Mouse (Mus musculus) cerebellum, postnatal 25 days (tissue): Measurements from ENCODE around the gene Gm29666.
A peak's percentile ranks its signal among the peaks of the same experiment; 100 is the strongest.

Source experiments
- DNase-seq, 2 experiments: peaks; one replicate each; pipeline ENCODE4 v3.0.0; 2021; ENCODE audit warnings: mixed read lengths in 2 of 2

Gene Gm29666

DNA sequence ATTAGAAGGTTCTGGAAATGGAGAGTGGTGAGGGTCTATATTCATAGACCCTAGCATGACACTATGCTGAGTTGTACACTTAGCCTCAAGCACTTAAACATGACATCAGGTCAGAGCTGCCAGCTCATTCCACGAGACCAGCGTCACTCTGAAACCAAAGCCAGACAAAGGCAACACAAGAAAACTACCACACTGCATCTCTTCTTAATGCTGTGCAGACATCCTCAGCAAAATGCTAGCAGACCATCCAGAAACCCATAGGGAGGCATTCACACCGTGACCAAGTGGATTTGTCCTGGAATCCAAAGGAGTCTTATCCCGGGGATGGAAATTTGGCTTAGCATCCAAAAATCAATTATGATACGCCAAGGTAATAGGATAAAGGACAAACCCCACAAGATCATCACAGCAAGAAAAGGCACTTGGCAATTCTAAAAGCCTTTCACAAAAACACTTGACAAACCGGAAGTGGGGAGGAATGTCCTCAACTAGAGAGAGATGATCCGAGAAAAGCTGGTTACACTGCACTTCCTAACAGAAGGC is 15.9 kb downstream of the Gm29666 start:
- no peak for DNase-seq

DNA sequence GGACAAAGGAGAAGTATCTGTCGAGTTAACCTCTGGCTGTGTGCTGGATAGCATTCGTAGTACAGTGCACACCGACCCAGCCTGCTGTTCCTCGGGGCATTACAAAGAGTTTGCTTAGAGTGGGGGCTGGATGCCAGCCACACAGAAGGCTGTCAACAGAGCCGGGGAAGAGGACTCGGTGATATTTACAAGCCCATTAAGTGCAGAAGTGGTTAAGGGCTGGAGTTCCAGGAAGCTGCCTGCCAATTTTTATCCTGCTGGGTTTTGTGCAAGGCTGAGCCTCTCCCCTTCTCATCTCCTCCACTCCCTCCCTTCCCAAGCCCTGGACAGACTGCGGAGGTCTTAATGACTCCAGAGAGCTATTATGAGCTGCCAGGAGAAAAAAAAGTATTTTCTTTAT is 21.8 kb downstream of the Gm29666 start:
- peak in 1 of 2 experiments; percentile 20 for DNase-seq

DNA sequence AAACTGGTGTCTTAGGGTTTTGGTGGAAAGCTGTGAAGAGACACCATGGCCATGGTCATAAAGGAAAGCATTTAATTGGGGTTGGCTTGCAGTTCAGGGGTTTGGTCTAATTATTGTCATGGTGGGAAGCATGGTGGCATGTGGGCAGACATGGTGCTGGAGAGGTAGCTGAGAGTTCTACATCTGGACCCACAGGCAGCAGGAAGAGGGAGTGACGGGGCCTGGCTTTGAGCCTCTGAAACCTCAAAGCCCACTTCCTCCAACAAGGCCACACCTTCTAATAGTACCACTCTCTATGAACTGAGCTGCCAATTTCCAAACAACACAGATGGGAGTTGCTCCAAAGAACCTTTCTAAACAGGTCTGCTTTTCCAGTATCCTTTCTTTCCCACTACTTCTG is 23.2 kb downstream of the Gm29666 start:
- DNase-seq, result no peak

DNA sequence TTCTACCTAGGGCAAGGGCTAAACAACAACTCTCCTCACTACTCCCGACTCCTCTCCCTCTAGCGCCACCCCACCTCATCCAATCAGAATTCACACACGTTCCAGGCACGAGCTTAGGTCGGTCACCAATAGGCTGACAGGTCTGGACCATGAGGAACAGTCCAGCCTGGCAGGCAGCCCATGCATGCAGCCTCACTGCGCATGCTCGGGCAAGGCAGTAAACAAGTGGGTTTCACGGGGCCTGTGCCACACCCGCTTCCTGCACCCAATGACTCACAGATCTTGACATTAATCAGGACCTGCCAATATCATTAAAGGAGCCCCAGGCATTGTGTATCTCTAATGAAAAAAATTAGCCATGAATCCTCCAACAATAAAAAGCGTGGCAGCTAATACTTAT is 23.6 kb downstream of the Gm29666 start:
- DNase-seq, result peak in 1 of 2 experiments; percentile 19

DNA sequence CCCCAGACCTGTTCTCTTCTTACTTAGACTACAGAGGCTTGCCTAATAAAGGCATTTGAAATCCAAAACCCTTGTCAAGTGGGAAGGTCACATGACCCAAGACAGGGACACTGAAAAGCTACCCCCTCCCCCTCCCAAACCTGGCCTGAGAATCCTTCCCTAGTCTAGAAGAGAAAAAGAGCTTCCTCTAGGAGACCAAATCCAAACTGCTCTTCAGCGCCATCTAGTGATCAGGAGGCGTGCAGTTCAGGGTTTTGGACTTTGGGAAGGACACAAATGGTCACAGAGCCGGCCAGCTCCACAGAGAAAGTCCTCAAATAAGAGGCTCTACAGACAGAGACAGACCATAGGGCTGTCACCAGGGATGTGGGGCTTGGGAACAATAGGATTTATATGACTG is 28.2 kb downstream of the Gm29666 start:
- DNase-seq, result peak; percentile 75 to 84

DNA sequence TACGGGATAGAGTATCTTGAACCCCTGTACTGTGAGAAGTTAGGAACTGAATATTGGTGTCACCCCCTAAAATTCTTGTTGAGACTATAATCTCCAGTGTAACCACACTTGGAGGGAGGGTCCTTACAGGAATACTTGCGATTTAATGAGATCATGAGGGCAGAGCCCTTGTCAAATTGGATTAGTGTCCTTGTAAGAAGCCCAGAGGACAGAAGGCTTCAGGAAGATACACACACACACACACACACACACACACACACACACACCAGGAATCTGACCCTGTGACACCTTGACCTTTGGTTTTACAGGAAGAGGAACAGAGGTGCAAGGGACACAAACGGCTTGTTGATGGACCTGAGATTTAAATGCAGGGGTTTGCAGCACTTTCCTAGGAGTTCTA is 28.6 kb downstream of the Gm29666 start:
- DNase-seq, result no peak

DNA sequence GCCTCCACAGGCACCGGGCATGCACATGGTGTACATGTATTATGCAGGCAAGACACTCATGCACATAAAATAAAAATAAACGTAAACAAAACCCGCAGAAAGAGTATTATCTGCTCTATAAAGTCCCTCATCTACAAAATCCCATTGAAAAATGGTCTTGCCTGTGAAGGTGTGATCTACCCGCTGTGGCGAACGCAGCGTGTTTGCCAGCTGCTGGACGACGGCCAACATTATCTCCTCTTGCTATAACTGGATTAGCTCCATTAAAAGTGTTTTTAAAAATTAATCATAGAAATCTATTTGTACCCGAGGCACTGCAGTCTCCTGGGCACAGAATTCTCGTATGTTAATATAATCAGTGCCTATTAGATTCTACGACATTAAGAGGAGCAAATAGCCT is 31.8 kb downstream of the Gm29666 start:
- peak; percentile 43 to 71 for DNase-seq

DNA sequence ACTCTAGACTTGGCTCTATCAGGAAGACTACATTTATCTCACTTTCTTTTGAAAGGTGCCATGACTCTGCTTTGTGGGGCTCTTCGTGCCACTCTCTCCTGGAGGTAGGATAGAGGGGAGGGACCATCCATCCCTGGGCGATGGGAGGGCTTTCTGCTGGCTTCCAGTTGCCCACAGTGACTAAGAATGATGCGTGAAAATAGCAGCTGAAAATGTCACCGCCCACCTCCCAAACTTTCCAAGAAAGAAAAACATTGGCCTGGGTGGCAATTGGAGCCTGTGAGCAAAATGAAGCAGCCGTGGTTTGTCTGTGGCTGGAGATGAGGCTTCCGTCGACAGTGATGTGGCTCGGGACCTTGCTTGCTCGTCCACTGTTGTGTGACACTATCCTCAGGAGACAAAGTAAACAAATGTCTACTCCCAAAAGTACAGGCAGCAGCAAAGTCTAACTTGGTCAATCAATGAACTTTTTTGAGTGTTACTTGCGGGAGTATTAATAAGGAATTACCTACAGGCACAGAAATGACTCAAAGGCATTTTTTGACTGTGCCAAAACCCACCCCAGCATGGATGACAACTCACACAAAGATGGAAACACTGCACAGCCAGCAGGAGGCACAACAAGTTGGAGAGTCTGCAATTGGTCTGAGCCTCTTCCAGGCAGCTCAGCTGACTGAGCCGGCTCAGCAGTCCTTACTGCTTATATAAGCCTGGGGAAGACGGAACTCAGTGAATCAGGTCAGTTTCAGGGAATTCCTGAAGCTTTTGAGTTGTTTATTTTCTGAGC is 42.6 kb downstream of the Gm29666 start:
- DNase-seq, result no peak

DNA sequence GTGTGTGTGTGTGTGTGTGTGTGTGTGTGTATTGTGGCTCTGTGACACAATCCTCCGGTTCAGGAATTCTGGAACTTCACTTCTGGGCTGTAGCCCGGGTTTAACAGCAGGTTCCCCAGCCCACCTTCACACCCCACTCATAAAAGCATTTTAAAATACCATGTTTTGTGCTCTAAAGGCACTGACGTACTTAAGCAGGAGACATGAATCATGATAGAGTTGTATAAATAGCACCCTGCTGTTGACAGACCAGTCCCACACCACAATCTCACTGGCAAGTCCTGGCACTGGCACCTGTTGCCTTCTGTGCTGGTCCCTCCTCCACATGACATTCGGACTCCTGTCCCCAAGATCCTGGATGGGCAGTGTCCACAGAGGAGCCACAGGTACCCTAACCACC is 46.0 kb downstream of the Gm29666 start:
- no peak for DNase-seq

DNA sequence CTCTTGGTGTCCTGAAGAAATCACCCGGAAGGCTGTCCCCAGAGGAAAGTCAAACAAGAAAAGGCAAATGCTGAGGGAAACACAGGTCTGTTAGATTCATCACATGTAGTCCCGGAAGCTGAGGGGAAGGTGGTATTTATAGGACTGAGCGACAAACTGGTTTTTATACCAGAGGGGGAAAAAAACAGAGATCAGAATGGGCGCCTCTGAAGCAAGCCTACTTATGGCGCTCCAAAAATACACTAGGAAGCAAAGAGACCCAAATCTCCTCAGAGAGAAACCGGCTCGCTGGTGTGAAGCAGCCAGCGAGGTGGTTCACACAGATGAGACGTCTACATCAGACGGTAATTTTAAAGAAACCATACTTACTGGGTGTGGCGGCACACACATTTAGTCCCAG is 46.8 kb downstream of the Gm29666 start:
- DNase-seq, result no peak

DNA sequence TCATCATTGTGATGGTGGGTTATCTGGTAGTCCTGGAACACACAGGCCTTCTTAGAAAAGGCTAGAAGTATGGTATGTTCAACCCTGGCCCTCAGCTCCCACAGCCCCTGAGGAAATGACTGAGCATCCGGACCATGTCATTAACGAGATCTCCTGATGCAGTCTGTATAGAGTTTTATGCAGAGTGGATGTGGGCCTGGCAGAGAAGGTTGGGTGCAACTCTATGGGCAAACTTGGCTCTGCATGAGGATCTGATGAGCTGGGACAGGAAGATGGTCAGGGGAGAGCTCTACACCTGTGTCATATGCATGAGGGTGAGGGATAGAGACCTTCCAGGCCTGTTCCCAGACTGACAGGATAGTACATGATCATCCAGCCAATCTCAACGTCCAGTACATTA is 48.0 kb downstream of the Gm29666 start:
- DNase-seq, result no peak

DNA sequence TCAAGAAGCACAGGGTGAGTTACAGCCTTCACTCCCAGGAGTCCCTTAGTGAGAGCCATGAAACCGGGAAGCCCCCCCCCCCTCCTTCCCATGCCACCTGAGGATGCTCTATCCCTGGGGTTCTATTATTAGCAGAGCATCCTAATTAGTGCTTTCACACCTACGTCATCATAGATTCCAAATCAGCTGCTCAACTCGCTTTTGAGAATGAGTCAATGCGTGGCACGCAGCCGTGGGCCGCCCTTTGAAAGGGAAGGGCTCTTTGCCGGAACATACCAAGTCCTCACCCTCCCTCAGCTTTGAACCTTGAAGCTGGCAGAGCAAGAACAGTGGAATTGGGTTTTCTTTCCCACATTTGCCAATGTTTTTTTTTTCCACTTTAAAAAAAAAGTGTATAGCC is 57.9 kb downstream of the Gm29666 start:
- no peak for DNase-seq
